Mouse (Mus musculus): ENCODE measurements around the gene Pygb. TPM values are rescaled to one million over a fixed set of nuclear protein-coding genes. Genes with fewer than 3 reads are reported as not detected.

Pygb gene
- total and polyA plus RNA-seq, 3 experiments = 7.3 to 18.6 (median 10.6) TPM

- DNase-seq (ENCODE audit: low spot score) = no peak
- Histone ChIP-seq H3K4me1 (ENCODE audit: insufficient read depth, low read depth, low read length) (peaks cover 4% of the 10 kb centered on the region; the same call in 1 of the 2 replicates), H3K9me3 (replicated peaks) (no peaks in the 10 kb centered on the region), H3K36me3 (replicated peaks) (peaks cover 93% of the 10 kb centered on the region), H3K27me3 (ENCODE audit: insufficient read depth, low read length) (no peaks in the 10 kb centered on the region), H3K4me3 (ENCODE audit: low read depth, low read length) (no peak overlapping the region)
- TF ChIP-seq GATA2 (IDR thresholded peaks at IDR 0.05; ENCODE audit: borderline replicate concordance, low read depth, low read length) (no peak), GATA1 (IDR thresholded peaks at IDR 0.05; ENCODE audit: borderline replicate concordance, low read length) (no peak), TAL1 (conservative IDR thresholded peaks at IDR 0.05; ENCODE audit: low read depth, low read length) (no peak), POLR2AphosphoS5 (IDR thresholded peaks at IDR 0.05; ENCODE audit: insufficient replicate concordance, low read depth, low read length) (no peak), CTCF (IDR thresholded peaks at IDR 0.05; ENCODE audit: low read depth, low read length) (no peak)
- no peak for ATAC-seq (ENCODE audit: extremely low read depth, insufficient number of reproducible peaks, low FRiP score, poor library complexity, severe bottlenecking)
Measured at GRCm38 (mm10) chr2:150766083-150766862, 20.3 kb upstream of the Pygb start.

DNA sequence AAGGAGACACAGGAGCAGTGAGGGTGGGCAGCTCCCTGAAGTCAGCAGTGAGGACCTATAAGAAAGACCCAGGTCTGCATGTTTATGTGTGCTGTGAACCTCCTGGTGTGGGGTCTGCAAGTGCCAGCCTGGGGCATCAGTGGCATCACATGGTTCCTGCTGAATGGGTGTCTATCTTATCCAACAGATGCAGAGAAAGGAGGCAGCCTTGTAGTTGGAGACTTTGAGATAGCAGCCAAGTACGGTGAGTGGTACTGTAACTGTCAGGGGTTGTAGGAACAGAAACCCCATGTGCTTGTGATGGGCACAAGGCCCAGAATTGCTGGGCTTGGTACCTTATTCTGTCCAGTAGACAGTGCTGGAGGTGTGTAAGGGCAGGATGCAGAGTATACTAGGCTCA is 17.9 kb upstream of the Pygb start:
- Histone ChIP-seq H3K36me3 (replicated peaks) (peaks cover 87% of the 10 kb centered on the region), H3K4me1 (ENCODE audit: insufficient read depth, low read depth, low read length) (peaks cover 4% of the 10 kb centered on the region), H3K4me3 (ENCODE audit: low read depth, low read length) (no peak overlapping the region), H3K9me3 (replicated peaks) (no peaks in the 10 kb centered on the region), H3K27me3 (ENCODE audit: insufficient read depth, low read length) (no peaks in the 10 kb centered on the region)
- no peak for DNase-seq (ENCODE audit: low spot score)
- ATAC-seq (ENCODE audit: extremely low read depth, insufficient number of reproducible peaks, low FRiP score, poor library complexity, severe bottlenecking) = no peak
- TF ChIP-seq GATA2 (IDR thresholded peaks at IDR 0.05; ENCODE audit: borderline replicate concordance, low read depth, low read length) (no peak), POLR2AphosphoS5 (IDR thresholded peaks at IDR 0.05; ENCODE audit: insufficient replicate concordance, low read depth, low read length) (no peak), GATA1 (IDR thresholded peaks at IDR 0.05; ENCODE audit: borderline replicate concordance, low read length) (no peak), CTCF (IDR thresholded peaks at IDR 0.05; ENCODE audit: low read depth, low read length) (no peak), TAL1 (conservative IDR thresholded peaks at IDR 0.05; ENCODE audit: low read depth, low read length) (no peak)

DNA sequence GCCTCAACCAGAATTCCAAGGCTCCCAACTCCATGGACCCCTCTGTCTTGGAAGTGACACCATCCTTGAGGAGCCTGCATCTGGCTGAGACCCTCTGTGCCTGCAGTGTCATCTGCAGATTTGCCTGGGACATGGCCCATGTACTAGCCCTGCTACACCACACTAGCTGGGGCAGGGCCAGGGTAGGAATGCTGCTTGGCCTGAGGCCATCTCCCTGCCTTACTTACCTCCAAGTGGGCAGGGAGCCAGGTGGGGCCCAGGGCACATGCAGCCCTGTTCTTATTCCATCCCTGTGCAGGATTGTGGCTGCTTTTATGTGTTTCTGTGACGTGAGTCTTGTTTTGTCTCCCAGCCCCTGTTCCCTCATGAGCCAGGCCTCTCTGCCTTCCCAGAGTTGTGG is 15.8 kb upstream of the Pygb start:
- no peak; the same call in 1 of the 2 replicates for ATAC-seq (ENCODE audit: extremely low read depth, insufficient number of reproducible peaks, low FRiP score, poor library complexity, severe bottlenecking)

GRCm38 (mm10) chr2:150771169-150771568 is 15.4 kb upstream of the Pygb start:
- TF ChIP-seq GATA1 (IDR thresholded peaks at IDR 0.05; ENCODE audit: borderline replicate concordance, low read length) (no peak), CTCF (IDR thresholded peaks at IDR 0.05; ENCODE audit: low read depth, low read length) (no peak), POLR2AphosphoS5 (IDR thresholded peaks at IDR 0.05; ENCODE audit: insufficient replicate concordance, low read depth, low read length) (no peak), GATA2 (IDR thresholded peaks at IDR 0.05; ENCODE audit: borderline replicate concordance, low read depth, low read length) (no peak), TAL1 (conservative IDR thresholded peaks at IDR 0.05; ENCODE audit: low read depth, low read length) (no peak)
- Histone ChIP-seq H3K9me3 (replicated peaks) (no peaks in the 10 kb centered on the region), H3K4me3 (ENCODE audit: low read depth, low read length) (no peak overlapping the region), H3K4me1 (ENCODE audit: insufficient read depth, low read depth, low read length) (peaks cover 4% of the 10 kb centered on the region), H3K36me3 (replicated peaks) (peaks cover 64% of the 10 kb centered on the region), H3K27me3 (ENCODE audit: insufficient read depth, low read length) (0 out of 2 replicates have a peak, but pooled peaks cover under 1% of the 10 kb centered on the region)
- no peak for ATAC-seq (ENCODE audit: extremely low read depth, insufficient number of reproducible peaks, low FRiP score, poor library complexity, severe bottlenecking)
- DNase-seq (ENCODE audit: low spot score) = no peak

More for the DNA sequence above, 15.8 kb upstream of the Pygb start:
- no peak for TF ChIP-seq TAL1 (conservative IDR thresholded peaks at IDR 0.05; ENCODE audit: low read depth, low read length)
- no peak for TF ChIP-seq GATA2 (IDR thresholded peaks at IDR 0.05; ENCODE audit: borderline replicate concordance, low read depth, low read length)
- TF ChIP-seq CTCF (IDR thresholded peaks at IDR 0.05; ENCODE audit: low read depth, low read length) = no peak
- TF ChIP-seq POLR2AphosphoS5 (IDR thresholded peaks at IDR 0.05; ENCODE audit: insufficient replicate concordance, low read depth, low read length) = no peak
- TF ChIP-seq GATA1 (IDR thresholded peaks at IDR 0.05; ENCODE audit: borderline replicate concordance, low read length) = no peak
- Histone ChIP-seq H3K4me1 (ENCODE audit: insufficient read depth, low read depth, low read length) (peaks cover 4% of the 10 kb centered on the region), H3K27me3 (ENCODE audit: insufficient read depth, low read length) (no peaks in the 10 kb centered on the region), H3K4me3 (ENCODE audit: low read depth, low read length) (no peak overlapping the region), H3K9me3 (replicated peaks) (no peaks in the 10 kb centered on the region), H3K36me3 (replicated peaks) (peaks cover 69% of the 10 kb centered on the region)
- DNase-seq (ENCODE audit: low spot score) = no peak

DNA sequence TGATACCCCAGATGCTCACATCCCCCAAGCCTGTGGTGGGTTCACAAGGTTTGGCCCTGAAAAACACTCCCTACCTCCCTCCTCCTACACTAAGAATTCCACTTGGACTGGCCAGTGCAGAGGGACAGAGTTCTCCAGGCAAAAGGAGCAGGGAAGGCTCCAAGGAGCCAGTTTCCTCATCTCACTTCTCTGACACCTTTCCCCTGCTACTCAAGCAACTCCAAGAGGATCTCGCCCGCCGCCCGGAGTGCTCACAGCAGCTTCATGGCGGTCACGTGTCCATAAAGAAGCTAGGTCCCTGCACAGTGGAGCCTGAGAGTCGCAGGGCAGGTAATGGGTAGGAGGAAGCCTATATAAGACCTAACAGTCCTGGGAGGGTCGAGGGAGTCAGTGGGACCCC is 14.5 kb upstream of the Pygb start:
- ATAC-seq (ENCODE audit: extremely low read depth, insufficient number of reproducible peaks, low FRiP score, poor library complexity, severe bottlenecking) = no peak
- TF ChIP-seq POLR2AphosphoS5 (IDR thresholded peaks at IDR 0.05; ENCODE audit: insufficient replicate concordance, low read depth, low read length) = no peak
- no peak for TF ChIP-seq TAL1 (conservative IDR thresholded peaks at IDR 0.05; ENCODE audit: low read depth, low read length)
- TF ChIP-seq CTCF (IDR thresholded peaks at IDR 0.05; ENCODE audit: low read depth, low read length) = no peak
- TF ChIP-seq GATA2 (IDR thresholded peaks at IDR 0.05; ENCODE audit: borderline replicate concordance, low read depth, low read length) = no peak
- TF ChIP-seq GATA1 (IDR thresholded peaks at IDR 0.05; ENCODE audit: borderline replicate concordance, low read length) = no peak
- Histone ChIP-seq H3K9me3 (replicated peaks) (no peaks in the 10 kb centered on the region), H3K27me3 (ENCODE audit: insufficient read depth, low read length) (0 out of 2 replicates have a peak, but pooled peaks cover 3% of the 10 kb centered on the region), H3K4me1 (ENCODE audit: insufficient read depth, low read depth, low read length) (peaks cover 2% of the 10 kb centered on the region), H3K36me3 (replicated peaks) (peaks cover 56% of the 10 kb centered on the region), H3K4me3 (ENCODE audit: low read depth, low read length) (no peak overlapping the region)
- DNase-seq (ENCODE audit: low spot score) = no peak

DNA sequence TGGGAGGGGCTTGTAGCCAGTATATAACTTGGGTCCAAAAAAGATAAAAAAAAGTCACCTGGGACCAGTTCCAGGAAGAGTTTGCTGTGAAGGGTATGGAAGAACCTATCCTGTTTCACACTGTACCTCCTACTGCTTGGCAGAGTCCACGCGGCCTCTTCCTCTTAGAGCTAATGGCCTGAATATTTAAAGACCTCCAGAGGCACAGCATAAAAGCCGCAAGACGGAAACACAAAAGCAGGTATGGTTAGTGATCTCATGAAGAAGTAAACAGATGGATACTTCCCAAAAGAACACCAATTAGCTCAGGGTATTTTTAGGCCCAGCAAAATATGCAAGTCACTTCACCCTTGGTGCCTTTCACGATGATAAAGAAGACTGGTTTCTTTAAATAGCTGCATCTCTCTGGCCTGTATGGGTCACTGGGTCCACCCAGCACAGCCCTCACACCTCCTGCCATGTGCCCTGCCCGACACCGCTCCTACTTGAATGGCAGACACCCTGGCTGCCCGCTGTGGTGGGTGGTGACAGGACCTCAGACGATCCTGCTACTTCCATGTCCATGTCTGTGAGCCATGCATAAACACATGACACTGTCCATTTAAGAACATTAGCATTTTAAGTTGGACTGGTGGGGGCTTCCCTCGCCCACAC is 13.9 kb upstream of the Pygb start:
- peaks cover 51% of the 10 kb centered on the region for H3K36me3 ChIP-seq (replicated peaks)
- ATAC-seq (ENCODE audit: extremely low read depth, insufficient number of reproducible peaks, low FRiP score, poor library complexity, severe bottlenecking) (no peak), DNase-seq (ENCODE audit: low spot score) (no peak)
- TF ChIP-seq TAL1 (conservative IDR thresholded peaks at IDR 0.05; ENCODE audit: low read depth, low read length) (no peak), CTCF (IDR thresholded peaks at IDR 0.05; ENCODE audit: low read depth, low read length) (no peak), POLR2AphosphoS5 (IDR thresholded peaks at IDR 0.05; ENCODE audit: insufficient replicate concordance, low read depth, low read length) (no peak), GATA1 (IDR thresholded peaks at IDR 0.05; ENCODE audit: borderline replicate concordance, low read length) (no peak), GATA2 (IDR thresholded peaks at IDR 0.05; ENCODE audit: borderline replicate concordance, low read depth, low read length) (no peak)
- no peaks in the 10 kb centered on the region for H3K9me3 ChIP-seq (replicated peaks)
- H3K27me3 ChIP-seq (ENCODE audit: insufficient read depth, low read length) = 0 out of 2 replicates have a peak, but pooled peaks cover 3% of the 10 kb centered on the region
- no peak overlapping the region; the same call in 1 of the 2 replicates for H3K4me3 ChIP-seq (ENCODE audit: low read depth, low read length)
- H3K4me1 ChIP-seq (ENCODE audit: insufficient read depth, low read depth, low read length) = no peaks in the 10 kb centered on the region; the same call in 1 of the 2 replicates
